Mouse (Mus musculus): ENCODE measurements at regions not wholly inside any gene's neighbourhood (a gene's known extent, or its start where the extent isn't known, plus 50 kb on each side); places are given as distances from the start of the nearest gene placed in this dataset.

- TF ChIP-seq POLR2A (IDR thresholded peaks at IDR 0.05; ENCODE audit: borderline replicate concordance, insufficient read depth, low read length) (no peak), CTCF (IDR thresholded peaks at IDR 0.05; ENCODE audit: borderline replicate concordance, insufficient read depth, low read depth, low read length) (no peak)
Observed at GRCm38 (mm10) chr2:79185234-79186101, 69.8 kb upstream of the Itga4 start.
